Mouse (Mus musculus): ENCODE results near the gene Sfxn5. TPM values are rescaled to one million over a fixed set of nuclear protein-coding genes. Genes with fewer than 3 reads are reported as not detected.
A peak's percentile ranks its signal among the peaks of the same experiment; 100 is the strongest.

Sfxn5 gene
- total RNA-seq, 2 experiments from 2014 or later = 163 to 164 TPM

GRCm38 (mm10) chr6:85293255-85294003, 39.8 kb downstream of the Sfxn5 start:
- no peak for DNase-seq (ENCODE audit: low spot score in 2 of 2)

- DNase-seq (ENCODE audit: low spot score in 2 of 2) = no peak
Measured at GRCm38 (mm10) chr6:85290869-85291824, 42.1 kb downstream of the Sfxn5 start.

- no peak for DNase-seq (ENCODE audit: low spot score in 2 of 2)
Measured at GRCm38 (mm10) chr6:85288193-85288857, 44.9 kb downstream of the Sfxn5 start.

GRCm38 (mm10) chr6:85286283-85287047, 46.8 kb downstream of the Sfxn5 start:
- DNase-seq (ENCODE audit: low spot score in 2 of 2) = no peak

- peak; percentile 61 to 65 for DNase-seq (ENCODE audit: low spot score in 2 of 2)
Measured at GRCm38 (mm10) chr6:85280871-85281270, 52.4 kb downstream of the Sfxn5 start.

- DNase-seq (ENCODE audit: low spot score in 2 of 2) = peak; percentile 54 to 77
Measured at GRCm38 (mm10) chr6:85276571-85276970, 56.7 kb downstream of the Sfxn5 start.

- no peak for DNase-seq (ENCODE audit: low spot score in 2 of 2)
Measured at GRCm38 (mm10) chr6:85272436-85272835, 60.8 kb downstream of the Sfxn5 start.

- DNase-seq (ENCODE audit: low spot score in 2 of 2) = peak; percentile 44 to 55
Measured at GRCm38 (mm10) chr6:85266060-85266459, 67.2 kb downstream of the Sfxn5 start.

- no peak for DNase-seq (ENCODE audit: low spot score in 2 of 2)
Measured at GRCm38 (mm10) chr6:85264982-85265518, 68.2 kb downstream of the Sfxn5 start.

- DNase-seq (ENCODE audit: low spot score in 2 of 2) = no peak
Measured at GRCm38 (mm10) chr6:85262865-85263515, 70.2 kb downstream of the Sfxn5 start.

GRCm38 (mm10) chr6:85259094-85259630, 74.1 kb downstream of the Sfxn5 start:
- no peak for DNase-seq (ENCODE audit: low spot score in 2 of 2)

GRCm38 (mm10) chr6:85255578-85255977, 77.6 kb downstream of the Sfxn5 start:
- DNase-seq (ENCODE audit: low spot score in 2 of 2) = no peak

GRCm38 (mm10) chr6:85253994-85254541, 79.2 kb downstream of the Sfxn5 start:
- no peak for DNase-seq (ENCODE audit: low spot score in 2 of 2)

- DNase-seq (ENCODE audit: low spot score in 2 of 2) = no peak
Measured at GRCm38 (mm10) chr6:85253275-85253674, 79.9 kb downstream of the Sfxn5 start.

- no peak for DNase-seq (ENCODE audit: low spot score in 2 of 2)
Measured at GRCm38 (mm10) chr6:85252251-85253058, 80.8 kb downstream of the Sfxn5 start.

- no peak for DNase-seq (ENCODE audit: low spot score in 2 of 2)
Measured at GRCm38 (mm10) chr6:85250811-85251241, 82.4 kb downstream of the Sfxn5 start.

- DNase-seq (ENCODE audit: low spot score in 2 of 2) = no peak
Measured at GRCm38 (mm10) chr6:85249821-85250220, 83.4 kb downstream of the Sfxn5 start.

GRCm38 (mm10) chr6:85239044-85239489, 94.2 kb downstream of the Sfxn5 start:
- peak; percentile 40 to 61 for DNase-seq (ENCODE audit: low spot score in 2 of 2)

All from left cerebral cortex, adult 18-20 months (tissue).